Mouse (Mus musculus) heart, postnatal 0 days (tissue): Measurements from ENCODE around the gene Ush1g.

ENCODE experiments used
- CTCF ChIP-seq: IDR thresholded peaks from 2 replicates; pipeline ENCODE4 v1.5.1; 2016; ENCODE audit warnings: antibody characterized with exemption, control low read depth, low read depth
- EP300 ChIP-seq: IDR thresholded peaks from 2 replicates; pipeline ENCODE4 v1.6.1; 2016; ENCODE audit warnings: antibody characterized with exemption, low read depth

- TF ChIP-seq EP300 (no peak), CTCF (no peak)
These were observed 44.3 kb downstream of the Ush1g start for GRCm38 (mm10) chr11:115277604-115277975.
